Mouse (Mus musculus) heart, embryonic 11.5 days (tissue): ENCODE results near the gene Smpd3. TPM values are rescaled to one million over a fixed set of nuclear protein-coding genes. Genes with fewer than 3 reads are reported as not detected.

ENCODE experiments used
- ATAC-seq: fragments of 200-750 bp; cut with Nextera tagmentation; replicated peaks from 2 replicates; pipeline ENCODE4 v1.8.0; 2017; ENCODE audit warnings: moderate library complexity; ENCODE audit not compliant: insufficient number of reproducible peaks, low FRiP score, low TSS enrichment
- H3K27ac ChIP-seq: fragments of 300-500 bp; sonication (generic); 2 replicates; pipeline ENCODE4 v1.5.1; 2014; ENCODE audit warnings: mild to moderate bottlenecking, low read depth, low read length
- H3K27me3 ChIP-seq: fragments of 300-500 bp; sonication (generic); 2 replicates; pipeline ENCODE4 v1.6.1; 2014; ENCODE audit warnings: mild to moderate bottlenecking, low read length, mixed read lengths; ENCODE audit not compliant: control insufficient read depth, insufficient read depth
- H3K36me3 ChIP-seq: fragments of 300-500 bp; sonication (generic); 2 replicates; pipeline ENCODE4 v1.6.1; 2014; ENCODE audit warnings: mild to moderate bottlenecking, low read length, moderate library complexity, mixed read lengths; ENCODE audit not compliant: control insufficient read depth, insufficient read depth
- H3K4me1 ChIP-seq: fragments of 300-500 bp; sonication (generic); 2 replicates; pipeline ENCODE4 v1.6.1; 2014; ENCODE audit warnings: low read length; ENCODE audit not compliant: control insufficient read depth, insufficient read depth
- H3K4me2 ChIP-seq: fragments of 300-500 bp; sonication (generic); 2 replicates; pipeline ENCODE4 v1.6.1; 2014; ENCODE audit warnings: mild to moderate bottlenecking, moderate library complexity
- H3K4me3 ChIP-seq: fragments of 300-500 bp; sonication (generic); 2 replicates; pipeline ENCODE4 v1.5.1; 2014; ENCODE audit warnings: low read depth, low read length
- H3K9ac ChIP-seq: fragments of 300-500 bp; sonication (generic); 2 replicates; pipeline ENCODE4 v1.6.1; 2014; ENCODE audit warnings: mild to moderate bottlenecking, low read depth, low read length, moderate library complexity
- H3K9me3 ChIP-seq: fragments of 300-500 bp; sonication (generic); replicated peaks from 2 replicates; pipeline ENCODE4 v1.6.1; 2016; ENCODE audit warnings: low read length; ENCODE audit not compliant: control insufficient read depth
- WGBS: fragments of 180-500 bp; shearing (Covaris S2); extraction: QIAGEN DNeasy Blood & Tissue Kit; methylation state at CpG from one replicate; pipeline ENCODE4 v1.1.7; 2014; ENCODE audit not compliant: insufficient replicate concordance; 5-methylcytosine and 5-hydroxymethylcytosine counted together
- polyA plus RNA-seq: library from polyadenylated mRNA; unstranded; fragments of >200 nt; fragmentation: Nextera tagmentation; extraction: Ambion mirVana; gene quantifications from 2 replicates; pipeline ENCODE4 v1.2.1, GENCODE M21; 2014

Smpd3 gene
- polyA plus RNA-seq, 1 experiment from 2014 or later, result 2.3 TPM

GRCm38 (mm10) chr8:106292484-106293396, 45.0 kb downstream of the Smpd3 start:
- WGBS, result 75% methylated on average over 20 of the region's 20 CpGs
- Histone ChIP-seq H3K27ac (no peak overlapping the region), H3K9ac (no peak overlapping the region), H3K4me1 (no peaks in the 10 kb centered on the region), H3K4me2 (no peak overlapping the region), H3K9me3 (no peaks in the 10 kb centered on the region), H3K4me3 (no peak overlapping the region), H3K36me3 (no peaks in the 10 kb centered on the region), H3K27me3 (no peaks in the 10 kb centered on the region)
- ATAC-seq, result no peak

- ATAC-seq, result no peak
- WGBS, result 48% methylated on average over 7 of the region's 7 CpGs
- H3K4me1 ChIP-seq, result no peaks in the 10 kb centered on the region
Measured at GRCm38 (mm10) chr8:106289464-106289863, 48.3 kb downstream of the Smpd3 start.

GRCm38 (mm10) chr8:106288732-106289131, 49.1 kb downstream of the Smpd3 start:
- whole genome bisulfite sequencing, result 39% methylated on average over 3 of the region's 3 CpGs
- H3K9me3 ChIP-seq, result no peaks in the 10 kb centered on the region
- ATAC-seq, result no peak
- H3K4me2 ChIP-seq, result no peak overlapping the region
- H3K27me3 ChIP-seq, result no peaks in the 10 kb centered on the region
- H3K4me3 ChIP-seq, result no peak overlapping the region
- H3K4me1 ChIP-seq, result no peaks in the 10 kb centered on the region
- H3K27ac ChIP-seq, result no peak overlapping the region
- no peak overlapping the region for H3K9ac ChIP-seq
- H3K36me3 ChIP-seq, result no peaks in the 10 kb centered on the region

More at GRCm38 (mm10) chr8:106289464-106289863, 48.3 kb downstream of the Smpd3 start:
- H3K27me3 ChIP-seq, result no peaks in the 10 kb centered on the region
- H3K9me3 ChIP-seq, result no peaks in the 10 kb centered on the region
- H3K4me3 ChIP-seq, result no peak overlapping the region
- H3K27ac ChIP-seq, result no peak overlapping the region
- no peaks in the 10 kb centered on the region for H3K36me3 ChIP-seq
- no peak overlapping the region for H3K4me2 ChIP-seq
- no peak overlapping the region for H3K9ac ChIP-seq

GRCm38 (mm10) chr8:106287445-106287844, 50.3 kb downstream of the Smpd3 start:
- Histone ChIP-seq H3K9ac (no peak overlapping the region), H3K9me3 (no peaks in the 10 kb centered on the region), H3K36me3 (no peaks in the 10 kb centered on the region), H3K4me3 (no peak overlapping the region), H3K4me2 (no peak overlapping the region), H3K4me1 (no peaks in the 10 kb centered on the region), H3K27me3 (no peaks in the 10 kb centered on the region), H3K27ac (no peak overlapping the region)
- WGBS, result 34% methylated on average over 2 of the region's 2 CpGs
- no peak for ATAC-seq

GRCm38 (mm10) chr8:106280844-106281243, 56.9 kb downstream of the Smpd3 start:
- Histone ChIP-seq H3K4me1 (peaks cover 13% of the 10 kb centered on the region), H3K27me3 (no peaks in the 10 kb centered on the region), H3K27ac (no peak overlapping the region), H3K9ac (no peak overlapping the region), H3K36me3 (no peaks in the 10 kb centered on the region), H3K4me3 (no peak overlapping the region), H3K4me2 (no peak overlapping the region), H3K9me3 (no peaks in the 10 kb centered on the region)
- ATAC-seq, result no peak
- 45% methylated on average over 4 of the region's 4 CpGs for WGBS

- WGBS, result 25% methylated on average over 5 of the region's 5 CpGs
- H3K36me3 ChIP-seq, result no peaks in the 10 kb centered on the region
- H3K9me3 ChIP-seq, result no peaks in the 10 kb centered on the region
- H3K4me2 ChIP-seq, result no peak overlapping the region
- no peak overlapping the region for H3K9ac ChIP-seq
- no peak overlapping the region for H3K4me3 ChIP-seq
- H3K27me3 ChIP-seq, result no peaks in the 10 kb centered on the region
- 0 out of 2 replicates have a peak overlapping the region, but pooled peaks have one; percentile 10 for H3K27ac ChIP-seq
- H3K4me1 ChIP-seq, result peaks cover 13% of the 10 kb centered on the region
- no peak for ATAC-seq
Measured at GRCm38 (mm10) chr8:106280154-106280553, 57.6 kb downstream of the Smpd3 start.

- H3K9ac ChIP-seq, result no peak overlapping the region
- H3K4me1 ChIP-seq, result peaks cover 13% of the 10 kb centered on the region
- no peak for ATAC-seq
- H3K4me2 ChIP-seq, result no peak overlapping the region
- 78% methylated on average over 11 of the region's 11 CpGs for WGBS
- H3K4me3 ChIP-seq, result no peak overlapping the region
- no peaks in the 10 kb centered on the region for H3K27me3 ChIP-seq
- no peak overlapping the region for H3K27ac ChIP-seq
- no peaks in the 10 kb centered on the region for H3K9me3 ChIP-seq
- no peaks in the 10 kb centered on the region for H3K36me3 ChIP-seq
Measured at GRCm38 (mm10) chr8:106278367-106279042, 59.3 kb downstream of the Smpd3 start.

- no peaks in the 10 kb centered on the region for H3K36me3 ChIP-seq
- H3K9me3 ChIP-seq, result no peaks in the 10 kb centered on the region
- peaks cover 21% of the 10 kb centered on the region for H3K4me1 ChIP-seq
- no peak overlapping the region for H3K4me3 ChIP-seq
- 81% methylated on average over 5 of the region's 5 CpGs for WGBS
- H3K27me3 ChIP-seq, result no peaks in the 10 kb centered on the region
- H3K27ac ChIP-seq, result no peak overlapping the region
- no peak overlapping the region for H3K9ac ChIP-seq
- ATAC-seq, result no peak
- H3K4me2 ChIP-seq, result no peak overlapping the region
Measured at GRCm38 (mm10) chr8:106276709-106277317, 61.0 kb downstream of the Smpd3 start.
